Mouse (Mus musculus): ENCODE data around the gene Tlcd2. TPM values are rescaled to one million over a fixed set of nuclear protein-coding genes. Genes with fewer than 3 reads are reported as not detected.

Tlcd2 gene
- total RNA-seq, 1 experiment from 2014 or later, result 5.6 TPM

DNA sequence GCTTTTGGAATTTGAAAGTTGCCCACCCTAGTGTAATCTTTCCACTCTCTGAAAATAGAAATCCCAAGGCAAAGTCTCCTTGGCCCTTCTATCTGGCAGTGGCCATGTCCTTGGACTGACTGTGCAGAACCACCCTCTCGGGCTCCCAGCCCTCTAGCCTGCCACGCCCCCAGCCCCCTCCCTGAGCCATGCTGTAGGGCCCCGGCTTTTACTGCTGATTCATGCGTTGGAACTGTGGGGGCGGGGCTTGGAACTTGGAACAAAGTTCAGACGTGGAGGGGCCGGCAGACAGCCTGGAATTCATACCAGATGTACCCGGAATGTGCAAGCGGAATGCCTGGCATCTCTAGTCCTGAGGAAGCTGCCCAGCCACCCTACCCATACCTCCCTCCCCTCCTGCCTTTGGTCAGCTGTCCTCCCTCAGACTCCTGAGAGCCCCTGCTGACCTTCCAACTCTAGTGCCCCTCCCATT, 1.4 kb downstream of the Tlcd2 start:
- ATAC-seq (ENCODE audit: extremely low read depth, insufficient number of reproducible peaks, low FRiP score, poor library complexity, severe bottlenecking), result no peak

DNA sequence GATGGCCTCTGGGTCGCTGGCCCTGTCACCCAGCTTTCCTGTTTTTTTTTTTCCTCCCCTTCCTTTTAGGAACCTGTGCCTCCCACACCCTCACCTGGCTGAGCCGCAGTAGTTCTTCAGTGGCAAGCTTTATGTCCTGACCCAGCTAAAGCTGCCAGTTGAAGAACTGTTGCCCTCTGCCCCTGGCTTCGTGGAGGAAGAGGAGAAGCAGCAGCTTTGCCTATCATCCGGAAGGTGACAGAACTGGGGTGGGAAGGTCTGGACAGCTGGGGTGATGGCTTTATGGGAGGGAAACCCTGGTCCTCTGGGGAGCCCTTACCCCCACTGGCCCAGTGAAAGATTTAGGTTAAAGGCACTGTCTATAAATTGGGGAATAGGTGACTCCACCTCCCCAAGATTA, 2.1 kb downstream of the Tlcd2 start:
- ATAC-seq (ENCODE audit: extremely low read depth, insufficient number of reproducible peaks, low FRiP score, poor library complexity, severe bottlenecking), result no peak

DNA sequence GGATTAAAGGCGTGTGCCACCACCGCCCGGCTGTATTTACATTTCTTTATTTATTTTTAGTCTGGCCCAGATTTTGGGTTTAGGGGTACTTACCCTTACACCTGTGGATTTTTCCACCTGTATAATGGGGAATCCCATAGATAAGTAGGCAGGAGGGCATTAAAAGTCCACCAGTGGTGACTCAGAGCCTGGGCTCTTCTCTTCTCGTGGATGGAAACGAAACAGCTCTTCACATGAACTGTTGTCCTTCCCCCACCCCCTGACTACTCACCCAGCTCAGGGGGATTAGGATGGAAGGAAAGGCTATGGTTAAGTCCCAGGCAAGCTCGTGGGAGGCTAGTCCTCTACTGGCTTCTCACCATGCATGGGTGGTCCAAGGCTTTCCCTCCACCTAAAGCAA, 2.9 kb downstream of the Tlcd2 start:
- ATAC-seq (ENCODE audit: extremely low read depth, insufficient number of reproducible peaks, low FRiP score, poor library complexity, severe bottlenecking), result no peak

DNA sequence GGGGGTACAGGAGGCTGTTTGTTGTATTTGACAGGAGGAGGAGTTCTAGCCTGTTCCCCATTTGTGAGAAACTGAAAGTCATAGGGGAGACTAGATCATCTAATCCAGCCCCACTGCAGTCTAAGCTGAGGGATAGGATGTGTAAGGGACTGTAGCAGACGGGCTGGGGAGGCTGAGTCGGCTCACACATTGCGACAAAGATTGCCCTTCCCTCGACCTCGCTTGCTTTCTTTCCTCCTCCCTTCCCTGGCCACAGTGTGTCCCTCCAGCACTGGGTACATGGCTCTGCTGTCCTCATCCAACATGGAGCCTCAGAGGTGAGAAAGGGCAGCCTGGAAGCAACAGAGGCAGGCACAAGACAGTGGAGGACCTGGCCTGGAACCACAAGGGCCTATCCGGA, 3.5 kb downstream of the Tlcd2 start:
- ATAC-seq (ENCODE audit: extremely low read depth, insufficient number of reproducible peaks, low FRiP score, poor library complexity, severe bottlenecking), result no peak

DNA sequence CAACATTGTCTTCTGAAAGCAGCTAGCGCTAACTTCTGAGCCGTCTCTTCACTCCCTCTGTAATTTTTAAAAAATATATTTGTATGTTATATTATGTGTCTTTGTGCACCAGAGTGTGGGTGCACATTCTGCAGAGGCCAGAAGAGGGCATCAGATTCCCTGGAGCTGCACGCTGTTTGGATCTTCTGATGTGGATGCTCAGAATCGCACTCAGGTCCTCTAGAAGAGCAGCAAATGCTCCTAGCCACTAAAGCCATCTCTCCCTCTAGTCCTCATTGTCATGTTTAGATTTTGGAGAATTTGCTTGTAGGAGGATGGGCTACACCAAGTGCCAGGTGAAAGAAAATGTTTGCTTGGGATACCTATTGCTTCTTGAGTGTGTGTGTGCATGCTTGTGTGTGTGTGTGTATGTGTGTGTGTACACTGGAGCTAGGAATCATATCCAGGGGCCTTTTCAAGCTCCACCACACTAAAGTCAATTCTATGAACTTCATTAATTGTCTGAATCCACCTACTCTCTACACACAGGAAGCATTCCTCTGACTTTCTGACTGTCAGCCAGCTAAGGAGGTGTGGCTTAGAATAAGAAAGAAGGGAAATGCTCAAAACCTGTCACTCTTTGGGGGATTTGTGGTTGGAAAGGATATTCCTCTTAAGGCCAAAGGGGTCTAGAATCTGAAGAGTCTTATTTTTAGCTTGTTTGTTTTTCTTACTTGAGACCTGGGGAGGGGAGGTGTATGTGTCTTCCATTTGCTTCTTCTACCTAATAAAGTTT, 5.4 kb downstream of the Tlcd2 start:
- ATAC-seq (ENCODE audit: extremely low read depth, insufficient number of reproducible peaks, low FRiP score, poor library complexity, severe bottlenecking), result no peak

DNA sequence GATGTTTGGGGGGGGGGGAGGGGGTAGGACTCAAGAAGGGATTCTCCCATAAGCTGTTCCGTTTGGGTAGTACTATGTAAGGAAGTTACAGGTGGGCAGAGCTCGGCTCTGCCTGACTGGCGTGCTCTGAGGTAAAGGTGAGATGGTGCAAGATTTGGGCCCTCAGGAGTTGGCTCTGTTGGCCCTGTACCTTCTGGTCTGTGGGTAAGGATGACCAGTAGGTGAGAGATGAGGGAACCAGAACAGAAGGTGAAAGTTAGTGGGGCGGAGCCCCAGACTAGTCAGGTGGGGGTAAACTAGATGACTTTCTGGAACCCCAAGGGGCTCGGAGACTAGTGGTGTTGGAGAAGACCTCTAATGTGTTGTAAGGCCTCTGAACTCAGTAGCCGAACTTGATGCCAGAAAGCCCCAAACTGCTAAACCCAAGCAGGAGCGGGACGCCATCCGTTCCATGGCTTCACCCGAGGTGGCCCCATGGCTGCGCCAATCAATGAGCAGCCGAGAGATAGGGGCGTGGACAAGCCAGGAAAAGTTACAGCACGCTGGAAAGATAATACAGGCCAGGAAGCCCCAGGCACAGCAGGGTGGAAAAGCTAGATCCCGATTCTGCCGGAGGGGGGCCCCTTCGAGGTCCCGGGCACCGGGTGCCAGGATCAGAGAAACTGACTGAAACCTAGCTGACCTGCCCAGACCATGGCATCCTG, 6.1 kb downstream of the Tlcd2 start:
- ATAC-seq (ENCODE audit: extremely low read depth, insufficient number of reproducible peaks, low FRiP score, poor library complexity, severe bottlenecking), result no peak

DNA sequence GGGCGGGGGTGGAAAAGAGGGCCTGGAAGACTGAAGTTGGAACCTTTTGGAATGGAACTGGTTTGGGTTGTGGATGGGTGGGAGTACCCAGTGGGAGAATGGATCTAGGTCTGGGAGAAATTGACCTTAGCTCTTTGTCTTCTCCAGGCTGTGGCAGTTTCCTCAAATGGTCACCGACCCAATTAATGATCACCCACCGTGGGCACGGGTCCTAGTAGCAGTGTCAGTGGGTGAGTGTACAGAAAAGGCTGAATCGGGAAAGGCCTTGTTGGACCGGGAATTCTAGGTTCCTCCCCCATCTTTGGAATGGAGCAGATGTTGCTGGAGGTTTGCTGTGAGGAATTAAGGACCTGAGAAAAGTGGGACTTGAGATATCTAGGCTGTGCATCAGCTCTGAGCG, 6.9 kb downstream of the Tlcd2 start:
- no peak for ATAC-seq (ENCODE audit: extremely low read depth, insufficient number of reproducible peaks, low FRiP score, poor library complexity, severe bottlenecking)

DNA sequence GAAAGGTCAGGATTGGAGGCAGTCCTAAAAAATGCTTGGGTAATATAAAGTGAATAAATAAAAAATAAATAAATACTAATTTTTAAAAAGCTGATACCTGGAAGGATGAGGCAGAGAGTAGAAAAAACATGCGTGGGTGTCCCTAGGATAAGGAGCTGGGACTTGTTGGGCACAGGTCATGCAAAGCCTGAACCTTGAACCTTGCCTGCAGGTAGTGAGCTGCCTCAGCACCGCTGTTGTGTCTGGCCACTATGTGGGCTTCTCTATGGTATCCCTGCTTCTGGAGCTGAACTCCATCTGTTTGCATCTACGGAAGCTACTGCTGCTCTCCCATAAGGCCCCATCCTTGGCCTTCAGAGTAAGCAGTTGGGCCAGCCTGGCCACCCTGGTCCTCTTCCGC, 7.7 kb downstream of the Tlcd2 start:
- ATAC-seq (ENCODE audit: extremely low read depth, insufficient number of reproducible peaks, low FRiP score, poor library complexity, severe bottlenecking), result no peak

DNA sequence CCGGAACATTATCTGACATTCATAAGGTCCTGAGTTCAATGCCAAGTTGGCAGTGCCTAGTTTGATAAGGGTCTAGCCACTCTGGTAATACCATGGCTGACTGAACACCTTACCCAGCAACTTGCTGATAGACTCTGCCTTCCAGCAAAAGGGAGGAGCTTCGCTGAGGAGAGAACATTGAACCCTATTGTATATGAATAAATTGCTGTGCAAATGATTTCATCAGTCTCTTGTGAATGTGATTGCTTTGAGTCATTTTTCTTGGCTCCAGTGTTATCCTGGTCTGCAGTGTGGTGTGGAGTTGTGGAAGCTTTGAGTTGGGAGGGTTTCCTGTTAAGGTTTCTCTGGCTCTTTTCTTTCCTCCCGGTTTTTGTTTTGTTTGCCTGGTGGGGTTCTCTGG, 9.2 kb downstream of the Tlcd2 start:
- ATAC-seq (ENCODE audit: extremely low read depth, insufficient number of reproducible peaks, low FRiP score, poor library complexity, severe bottlenecking), result no peak

DNA sequence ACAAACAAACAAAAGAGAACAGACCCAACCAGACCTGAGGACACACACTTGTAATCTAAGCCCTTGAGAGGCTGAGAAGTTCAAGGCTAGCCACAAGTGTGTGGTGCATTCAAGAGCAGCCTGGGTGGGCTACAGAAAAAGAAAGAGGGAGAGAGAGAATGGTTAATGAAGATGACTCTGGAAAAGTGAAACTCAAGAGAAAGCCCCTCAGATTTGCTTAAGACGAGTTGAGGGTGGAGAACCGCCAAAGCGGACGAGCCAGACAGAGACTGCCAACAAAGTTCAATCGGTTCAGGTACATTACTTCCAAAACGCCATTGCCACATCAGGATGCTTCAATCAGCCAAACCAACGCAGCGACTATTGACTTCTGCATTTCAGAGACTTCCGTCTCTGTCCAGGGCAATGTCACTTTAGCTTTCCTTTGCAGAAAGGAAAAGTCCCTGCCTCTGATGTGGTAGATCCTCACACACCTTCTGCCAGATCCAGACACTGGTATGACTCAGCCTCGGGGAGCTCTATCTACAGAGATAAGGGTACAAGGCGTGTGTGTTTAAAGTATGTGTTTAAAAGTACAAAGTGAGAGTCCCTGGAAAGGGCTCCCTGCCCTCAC, 11.1 kb downstream of the Tlcd2 start:
- ATAC-seq (ENCODE audit: extremely low read depth, insufficient number of reproducible peaks, low FRiP score, poor library complexity, severe bottlenecking), result peak; percentile 48; the same call in 1 of the 2 replicates

DNA sequence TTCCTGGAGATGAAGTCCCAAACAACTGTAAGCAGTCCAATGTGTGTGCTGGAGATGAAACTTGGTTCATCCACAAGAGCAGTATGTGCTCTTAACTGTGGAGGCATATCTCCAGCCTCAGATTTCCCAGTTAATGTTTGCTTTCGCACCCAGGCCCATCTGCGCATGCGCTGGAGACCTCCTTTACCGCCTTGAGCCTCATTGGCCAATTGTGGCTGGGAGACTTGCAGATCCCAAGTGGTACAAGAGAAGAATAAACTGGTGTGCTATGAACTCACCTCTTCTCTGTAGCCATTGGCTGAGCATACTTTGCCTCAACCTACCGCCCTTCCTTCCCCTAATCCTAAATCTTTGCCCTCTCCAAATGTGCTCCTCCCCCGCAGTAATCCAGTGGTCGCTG, 11.9 kb downstream of the Tlcd2 start:
- ATAC-seq (ENCODE audit: extremely low read depth, insufficient number of reproducible peaks, low FRiP score, poor library complexity, severe bottlenecking), result no peak

DNA sequence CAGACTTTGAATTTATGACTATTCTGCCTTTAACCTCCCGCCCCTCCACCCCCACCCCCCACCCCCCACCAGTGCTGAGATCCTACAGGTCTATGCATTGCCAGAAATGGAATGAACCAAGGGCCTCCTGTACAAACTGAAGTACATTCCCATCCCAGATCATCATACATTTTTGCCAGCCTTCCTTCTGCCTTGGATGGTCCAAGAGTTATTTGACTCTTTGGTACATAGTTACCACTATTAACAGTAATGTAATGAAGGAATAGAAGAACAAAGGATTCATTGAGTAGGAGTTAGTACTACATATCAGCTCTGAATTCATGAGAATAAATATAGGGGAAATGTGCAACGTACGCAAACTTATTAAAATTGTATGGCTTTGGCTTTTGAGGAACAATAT, 24.7 kb downstream of the Tlcd2 start:
- no peak for ATAC-seq (ENCODE audit: extremely low read depth, insufficient number of reproducible peaks, low FRiP score, poor library complexity, severe bottlenecking)

DNA sequence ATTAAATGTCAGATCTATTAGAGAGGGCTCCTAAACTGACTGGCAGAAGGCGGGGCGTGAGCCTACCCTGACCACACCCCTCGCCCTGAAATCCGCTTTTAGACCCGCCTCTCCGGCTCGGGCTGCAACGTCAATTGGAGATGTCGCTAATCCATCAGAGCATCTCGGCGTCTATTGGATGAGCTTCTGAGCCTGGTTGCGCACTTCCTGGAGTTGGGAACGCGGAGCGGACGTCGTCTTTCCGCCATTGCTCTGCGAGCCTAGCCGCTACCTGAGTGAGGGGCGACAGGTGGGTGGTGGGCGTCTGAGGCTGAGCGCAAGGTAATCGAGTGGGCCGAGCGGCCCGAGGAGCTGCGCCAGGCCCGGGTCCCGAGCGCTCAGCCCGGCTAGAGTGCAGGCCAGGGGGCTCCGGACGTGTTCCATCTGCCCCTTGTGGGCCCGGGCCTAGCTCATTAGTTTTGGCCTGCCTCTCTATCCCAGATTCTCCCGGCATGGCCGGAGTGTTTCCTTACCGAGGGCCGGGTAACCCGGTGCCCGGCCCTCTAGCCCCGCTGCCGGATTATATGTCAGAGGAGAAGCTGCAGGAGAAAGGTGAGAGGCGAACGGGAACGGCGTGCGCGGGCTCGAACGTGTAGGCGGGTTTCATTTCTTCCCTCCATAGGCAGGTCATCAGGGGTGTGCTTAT, 25.2 kb downstream of the Tlcd2 start, which contains the start of gene Prpf8:
TSS of gene Prpf8 (plus strand) at position 216 of the 685 bp plus-strand sequence.
- peak; percentile 100 for ATAC-seq (ENCODE audit: extremely low read depth, insufficient number of reproducible peaks, low FRiP score, poor library complexity, severe bottlenecking)

DNA sequence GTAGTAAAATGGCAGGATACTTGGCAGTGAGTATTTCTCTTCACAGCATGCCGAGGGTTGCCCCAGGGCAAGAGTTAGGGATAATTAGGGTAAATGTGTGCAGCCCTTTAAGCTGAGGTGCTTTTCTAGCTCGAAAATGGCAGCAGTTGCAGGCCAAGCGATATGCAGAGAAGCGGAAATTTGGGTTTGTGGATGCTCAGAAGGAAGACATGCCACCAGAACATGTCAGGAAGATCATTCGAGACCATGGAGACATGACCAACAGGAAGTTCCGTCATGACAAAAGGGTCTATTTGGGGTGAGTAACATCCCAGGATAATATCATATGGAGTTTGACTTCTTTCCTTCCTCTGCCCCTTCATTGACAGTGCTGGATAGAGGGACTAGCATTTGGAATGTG, 26.0 kb downstream of the Tlcd2 start:
- ATAC-seq (ENCODE audit: extremely low read depth, insufficient number of reproducible peaks, low FRiP score, poor library complexity, severe bottlenecking), result no peak

DNA sequence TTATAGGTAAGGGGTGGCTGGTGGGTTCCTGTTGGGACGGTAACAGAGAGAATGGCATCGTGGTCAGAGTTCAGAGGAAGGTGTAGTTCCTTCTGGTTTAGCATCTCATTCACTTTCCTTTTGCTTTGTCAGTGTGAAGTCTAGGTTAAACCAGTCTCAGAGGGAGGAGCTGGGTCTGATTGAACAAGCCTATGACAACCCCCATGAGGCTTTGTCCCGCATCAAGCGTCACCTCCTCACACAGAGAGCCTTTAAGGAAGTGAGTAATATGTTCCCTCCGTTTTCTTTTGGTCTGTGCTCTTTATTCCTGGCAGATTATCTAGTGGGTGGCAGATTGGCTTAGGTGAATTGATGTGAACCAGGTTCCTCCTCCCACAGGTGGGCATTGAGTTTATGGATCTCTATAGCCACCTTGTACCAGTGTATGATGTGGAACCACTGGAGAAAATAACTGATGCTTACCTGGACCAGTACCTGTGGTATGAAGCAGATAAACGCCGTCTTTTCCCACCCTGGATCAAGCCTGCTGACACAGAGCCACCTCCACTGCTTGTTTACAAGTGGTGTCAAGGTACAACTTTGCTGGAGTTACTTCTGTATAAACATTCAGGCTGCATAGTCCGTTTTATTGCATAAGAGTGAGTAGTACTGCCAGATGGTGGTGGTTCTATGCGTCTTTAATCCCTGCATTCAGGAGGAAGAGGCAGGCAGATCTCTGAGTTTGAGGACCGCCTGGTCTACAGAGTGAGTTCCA, 33.0 kb downstream of the Tlcd2 start:
- no peak for ATAC-seq (ENCODE audit: extremely low read depth, insufficient number of reproducible peaks, low FRiP score, poor library complexity, severe bottlenecking)

DNA sequence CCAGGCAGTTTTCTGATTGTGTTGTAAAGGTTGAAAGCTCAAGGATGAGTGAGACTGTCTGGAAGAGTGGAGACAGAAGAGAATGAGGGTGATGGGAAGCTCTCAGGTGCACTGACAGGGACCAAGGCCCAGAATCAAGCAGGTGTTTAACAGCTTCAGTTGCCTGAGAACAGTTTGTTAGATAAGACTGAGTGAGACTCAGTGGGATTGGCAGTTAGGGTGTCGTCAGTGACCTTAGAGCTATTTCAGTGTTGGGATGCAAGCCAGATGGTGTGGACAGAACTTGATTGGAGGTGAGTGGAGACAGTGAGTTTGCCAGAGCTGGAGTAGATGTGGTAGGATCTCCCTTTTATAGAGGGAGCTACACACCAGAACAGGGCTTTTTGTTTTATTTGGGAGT, 36.6 kb downstream of the Tlcd2 start:
- no peak for ATAC-seq (ENCODE audit: extremely low read depth, insufficient number of reproducible peaks, low FRiP score, poor library complexity, severe bottlenecking)

DNA sequence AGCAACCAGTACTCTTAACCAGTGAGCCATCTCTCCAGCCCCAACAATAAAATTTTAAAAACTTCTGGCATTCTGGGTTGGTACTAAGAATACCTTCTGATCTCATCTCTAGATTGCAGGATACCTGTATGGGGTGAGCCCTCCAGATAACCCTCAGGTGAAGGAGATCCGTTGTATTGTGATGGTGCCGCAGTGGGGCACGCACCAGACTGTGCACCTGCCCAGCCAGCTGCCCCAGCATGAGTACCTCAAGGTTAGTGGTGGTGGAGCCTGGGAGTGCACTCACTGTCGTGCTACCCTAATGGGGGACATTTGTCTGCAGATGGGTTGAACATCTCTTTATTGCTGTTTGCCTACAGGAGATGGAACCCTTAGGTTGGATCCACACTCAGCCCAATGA, 46.6 kb downstream of the Tlcd2 start:
- no peak for ATAC-seq (ENCODE audit: extremely low read depth, insufficient number of reproducible peaks, low FRiP score, poor library complexity, severe bottlenecking)

DNA sequence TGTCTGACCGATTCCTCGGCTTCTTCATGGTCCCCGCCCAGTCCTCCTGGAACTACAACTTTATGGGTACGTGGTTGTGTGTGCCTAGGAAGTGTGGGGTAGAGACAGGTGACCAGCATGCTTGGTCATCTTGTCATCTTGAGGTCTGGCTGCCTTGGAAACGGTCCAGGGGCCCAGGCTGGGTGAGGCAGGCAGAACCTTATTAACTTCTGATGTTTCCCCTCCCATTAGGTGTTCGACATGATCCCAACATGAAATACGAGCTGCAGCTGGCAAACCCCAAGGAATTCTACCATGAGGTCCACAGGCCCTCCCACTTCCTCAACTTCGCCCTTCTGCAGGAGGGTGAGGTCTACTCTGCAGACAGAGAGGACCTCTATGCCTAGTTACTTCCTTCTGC, 47.4 kb downstream of the Tlcd2 start:
- no peak for ATAC-seq (ENCODE audit: extremely low read depth, insufficient number of reproducible peaks, low FRiP score, poor library complexity, severe bottlenecking)
